Mouse (Mus musculus): ENCODE data around the gene Cadm2.

DNA sequence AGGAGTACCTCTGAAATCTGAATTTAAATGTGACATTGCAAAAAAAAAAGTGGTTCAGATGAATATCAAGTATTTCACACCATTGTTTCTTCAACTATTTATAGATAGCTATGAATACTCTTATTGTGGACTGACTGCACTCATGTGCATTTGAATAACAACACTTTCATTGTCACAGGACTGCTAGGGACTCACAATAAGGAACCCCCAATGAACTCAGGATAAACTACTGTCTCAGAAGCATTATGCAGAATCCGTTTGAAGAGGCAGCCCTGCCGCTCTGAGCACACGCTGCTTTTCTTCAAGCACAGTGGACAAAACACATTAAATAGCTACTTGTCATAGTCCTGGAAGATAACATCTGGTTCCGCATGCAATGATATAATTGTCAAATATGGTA, 848.8 kb downstream of the Cadm2 start:
- TF ChIP-seq CTCF (IDR thresholded peaks at IDR 0.05; ENCODE audit: low read depth, low read length), result no peak
- TF ChIP-seq POLR2A (IDR thresholded peaks at IDR 0.05; ENCODE audit: extremely low read depth, insufficient read depth, low read length), result no peak
